Comparison of ENCODE assay signal across 11 mouse cellular contexts in genomic region chr6:86102874-86103273, GRCm38 (mm10).
A peak's percentile ranks its signal among the peaks of the same experiment; 100 is the strongest.
DNase-seq lines count a peak whose midpoint lies in the region; ATAC-seq lines count a peak whose summit lies in the region.
"Had no signal": no experiment of that assay in that cellular context is flagged by ENCODE, and none has a peak within 500 bp of the region (broad histone marks: within the 10 kb centered on the region; RNA-seq: fewer than 3 reads in every experiment).

No protein-coding gene starts in this region.

- H3K27ac ChIP-seq in midbrain, embryonic 13.5 days, result peak overlapping the region; percentile 68
- no peak overlapping the region for H3K27ac ChIP-seq in midbrain, embryonic 11.5 days (ENCODE audit: low read depth, low read length)
- H3K27ac ChIP-seq in hindbrain, embryonic 13.5 days, result peak overlapping the region; percentile 63

- H3K4me1 ChIP-seq in midbrain, embryonic 13.5 days (replicated peaks), result peaks cover 20% of the 10 kb centered on the region
- H3K4me1 ChIP-seq in midbrain, embryonic 11.5 days (ENCODE audit: control insufficient read depth, insufficient read depth, low read length), result 0 out of 2 replicates have a peak, but pooled peaks cover 3% of the 10 kb centered on the region
- peaks cover 25% of the 10 kb centered on the region for H3K4me1 ChIP-seq in hindbrain, embryonic 13.5 days (replicated peaks)

- 87% methylated on average over 5 of the region's 5 CpGs for WGBS in midbrain, embryonic 13.5 days
- WGBS in midbrain, embryonic 11.5 days, result 86% methylated on average over 5 of the region's 5 CpGs
- WGBS in hindbrain, embryonic 13.5 days, result 70% methylated on average over 5 of the region's 5 CpGs

- DNase-seq in midbrain, embryonic 11.5 days (ENCODE audit: low spot score, missing footprints), result no peak
- DNase-seq in left cerebral cortex, postnatal 25 days (ENCODE audit: low spot score in 2 of 2), result peak; percentile 81 to 95
- DNase-seq in right cerebral cortex, postnatal 4 days, result peak; percentile 45
- no peak for DNase-seq in urinary bladder, postnatal 10 days (ENCODE audit: low spot score)
- no peak for DNase-seq in adrenal gland, postnatal 10 days
- DNase-seq in testis, postnatal 10 days (ENCODE audit: low spot score), result no peak
- DNase-seq: kidney, postnatal 10 days had no signal

- H3K27me3 ChIP-seq in midbrain, embryonic 13.5 days, result no peaks in the 10 kb centered on the region
- H3K27me3 ChIP-seq in midbrain, embryonic 11.5 days (ENCODE audit: control insufficient read depth, insufficient read depth, low read length), result no peaks in the 10 kb centered on the region
- no peaks in the 10 kb centered on the region for H3K27me3 ChIP-seq in hindbrain, embryonic 13.5 days

- no peak overlapping the region for H3K4me2 ChIP-seq in midbrain, embryonic 13.5 days (replicated peaks)
- H3K4me2 ChIP-seq in midbrain, embryonic 11.5 days, result no peak overlapping the region
- no peak overlapping the region for H3K4me2 ChIP-seq in hindbrain, embryonic 13.5 days

- ATAC-seq in midbrain, embryonic 13.5 days, result 0 out of 2 replicates have a peak, but pooled peaks have one; percentile 40
- ATAC-seq in midbrain, embryonic 11.5 days (ENCODE audit: low FRiP score), result no peak
- peak; percentile 72 for ATAC-seq in hindbrain, embryonic 13.5 days (ENCODE audit: low FRiP score)
- ATAC-seq: lung, postnatal 0 days had no signal

- H3K9ac ChIP-seq in midbrain, embryonic 13.5 days (replicated peaks), result peak overlapping the region; percentile 36; the same call in 1 of the 2 replicates
- no peak overlapping the region for H3K9ac ChIP-seq in midbrain, embryonic 11.5 days (ENCODE audit: low read length)
- H3K9ac ChIP-seq in hindbrain, embryonic 13.5 days, result no peak overlapping the region

- H3K4me3 ChIP-seq in midbrain, embryonic 13.5 days (replicated peaks), result no peak overlapping the region
- H3K4me3 ChIP-seq in midbrain, embryonic 11.5 days (ENCODE audit: low read depth, low read length), result no peak overlapping the region
- no peak overlapping the region for H3K4me3 ChIP-seq in hindbrain, embryonic 13.5 days
- H3K4me3 ChIP-seq: erythroblast, embryonic 14.5 days had no signal

- intact Hi-C loops in left cerebral cortex, postnatal 25 days (cut with DNase I), result loop anchor here (5.0 kb wide), 1 partner anchor 36 kb away; no protein-coding TSS in a partner anchor

- no peaks in the 10 kb centered on the region for H3K9me3 ChIP-seq in midbrain, embryonic 13.5 days
- no peaks in the 10 kb centered on the region for H3K9me3 ChIP-seq in midbrain, embryonic 11.5 days (ENCODE audit: control insufficient read depth, low read length)
- no peaks in the 10 kb centered on the region for H3K9me3 ChIP-seq in hindbrain, embryonic 13.5 days

- peaks cover 92% of the 10 kb centered on the region for H3K36me3 ChIP-seq in midbrain, embryonic 13.5 days
- peaks cover 21% of the 10 kb centered on the region for H3K36me3 ChIP-seq in midbrain, embryonic 11.5 days (ENCODE audit: control insufficient read depth, insufficient read depth, low read length)
- peaks cover 91% of the 10 kb centered on the region for H3K36me3 ChIP-seq in hindbrain, embryonic 13.5 days

Comparison
In these comparisons a context has a peak if more than half of its experiments do, and no peak if none do; other contexts are left out.
1. DNase-seq: peak in left cerebral cortex, postnatal 25 days (2 of 2) and right cerebral cortex, postnatal 4 days (single experiment); none in midbrain, embryonic 11.5 days (single experiment), urinary bladder, postnatal 10 days (single experiment), adrenal gland, postnatal 10 days (single experiment) and testis, postnatal 10 days (single experiment).